Mouse (Mus musculus): ENCODE data around the gene Hipk1. TPM values are rescaled to one million over a fixed set of nuclear protein-coding genes. Genes with fewer than 3 reads are reported as not detected.
"Not testable (repeated sequence)": the region's sequence is repeated elsewhere in the genome, so short reads cannot be mapped to it uniquely, and the experiment has no call there.

Gene Hipk1
- total RNA-seq, 1 experiment: 21.8 TPM

DNA sequence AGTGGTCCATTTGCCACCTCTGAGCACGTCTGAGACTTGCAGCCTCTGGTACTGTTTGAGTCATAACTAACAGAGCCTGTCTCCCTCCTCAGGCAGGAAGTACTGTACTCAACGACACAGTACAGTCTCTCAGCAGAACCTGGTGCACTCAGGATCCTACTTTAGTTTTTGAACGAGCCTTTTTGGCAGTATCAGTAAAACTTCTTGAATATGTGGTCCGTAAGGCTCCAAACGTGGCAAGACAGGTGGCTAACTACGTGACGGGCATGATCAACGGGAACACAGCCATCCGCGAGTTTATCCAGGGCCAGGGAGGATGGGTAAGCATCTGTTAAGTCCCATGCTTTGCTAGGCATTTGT is 44.6 kb upstream of the Hipk1 start:
- DNase-seq (ENCODE audit: low read depth, low spot score): no peak
- no peaks in the 10 kb centered on the region for H3K36me3 ChIP-seq (ENCODE audit: control insufficient read depth, insufficient read depth, low read length, poor library complexity, severe bottlenecking)
- H3K9ac ChIP-seq (ENCODE audit: insufficient read depth, low read depth, low read length, poor library complexity, severe bottlenecking): no peak overlapping the region
- TF ChIP-seq ZC3H11A (IDR thresholded peaks at IDR 0.05; ENCODE audit: borderline replicate concordance, low read depth, low read length) (no peak), ZNF384 (IDR thresholded peaks at IDR 0.05; ENCODE audit: low read depth, low read length) (no peak), HCFC1 (IDR thresholded peaks at IDR 0.05; ENCODE audit: borderline replicate concordance, insufficient read depth, low read length) (no peak), CHD2 (IDR thresholded peaks at IDR 0.05; ENCODE audit: low read depth, low read length) (no peak), MAFK (IDR thresholded peaks at IDR 0.05; ENCODE audit: insufficient read depth, low read depth, low read length) (no peak)
- H3K9me3 ChIP-seq (ENCODE audit: control insufficient read depth, insufficient read depth, low read depth, low read length): no peaks in the 10 kb centered on the region
- H3K4me1 ChIP-seq (ENCODE audit: control insufficient read depth in 2 of 2, insufficient read depth in 2 of 2, low read length in 2 of 2, poor library complexity in 1 of 2): peaks cover 0 to 2% of the 10 kb centered on the region in 2 experiments; a peak in 1 of 4 replicates
- no peak overlapping the region for H3K4me3 ChIP-seq (ENCODE audit: insufficient read depth in 1 of 2, low read depth in 1 of 2, low read length in 2 of 2, poor library complexity in 1 of 2, severe bottlenecking in 1 of 2)
- in situ Hi-C loops (cut with MboI; ENCODE audit: low sequenced_read_pairs in 2 of 2, unreplicated experiment in 2 of 2): no loop called here
- H3K27ac ChIP-seq (ENCODE audit: insufficient read depth, low read depth, low read length, poor library complexity, severe bottlenecking): no peak overlapping the region

DNA sequence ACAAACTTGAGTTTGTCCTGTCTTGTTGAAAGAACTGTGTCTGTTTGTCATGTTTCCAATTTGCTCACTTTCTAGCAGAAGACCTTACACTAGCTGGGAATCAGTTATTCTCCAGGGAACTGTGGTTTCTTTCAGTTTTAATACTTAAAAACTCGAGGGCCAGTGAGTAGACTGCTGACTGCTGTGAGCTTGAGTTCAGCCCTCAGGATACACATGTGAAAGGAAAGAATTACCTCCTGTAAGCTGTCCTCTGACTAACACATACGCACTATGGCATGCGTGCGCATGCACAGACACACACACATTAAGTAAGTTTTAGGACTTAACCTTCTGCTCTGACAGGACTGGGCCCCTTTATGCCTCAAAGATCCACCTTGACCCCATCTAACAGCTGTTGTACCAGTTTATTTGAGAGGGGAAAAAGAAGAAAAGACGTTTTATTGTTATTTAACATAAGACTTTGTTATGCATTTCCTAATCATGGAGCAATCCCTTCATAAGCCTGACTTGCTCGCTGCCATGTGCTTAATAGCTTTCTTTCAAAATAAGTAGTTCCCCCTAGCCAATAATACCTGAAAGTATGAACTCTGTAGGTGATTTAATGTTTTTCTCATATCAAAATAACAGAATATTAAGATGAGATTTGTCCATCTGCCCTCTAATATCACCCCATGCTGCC is 44.0 kb upstream of the Hipk1 start:
- Histone ChIP-seq H3K36me3 (ENCODE audit: control insufficient read depth, insufficient read depth, low read length, poor library complexity, severe bottlenecking) (no peaks in the 10 kb centered on the region), H3K27ac (ENCODE audit: insufficient read depth, low read depth, low read length, poor library complexity, severe bottlenecking) (no peak overlapping the region), H3K4me1 (ENCODE audit: control insufficient read depth in 2 of 2, insufficient read depth in 2 of 2, low read length in 2 of 2, poor library complexity in 1 of 2) (peaks cover 0 to 3% of the 10 kb centered on the region in 2 experiments; a peak in 2 of 4 replicates), H3K4me3 (ENCODE audit: insufficient read depth in 1 of 2, low read depth in 1 of 2, low read length in 2 of 2, poor library complexity in 1 of 2, severe bottlenecking in 1 of 2) (no peak overlapping the region), H3K9me3 (ENCODE audit: control insufficient read depth, insufficient read depth, low read depth, low read length) (no peaks in the 10 kb centered on the region), H3K9ac (ENCODE audit: insufficient read depth, low read depth, low read length, poor library complexity, severe bottlenecking) (no peak overlapping the region)
- in situ Hi-C loops (cut with MboI; ENCODE audit: low sequenced_read_pairs in 2 of 2, unreplicated experiment in 2 of 2): no loop called here
- DNase-seq (ENCODE audit: low read depth, low spot score): no peak
- TF ChIP-seq ZNF384 (IDR thresholded peaks at IDR 0.05; ENCODE audit: low read depth, low read length) (no peak), ZC3H11A (IDR thresholded peaks at IDR 0.05; ENCODE audit: borderline replicate concordance, low read depth, low read length) (no peak), CHD2 (IDR thresholded peaks at IDR 0.05; ENCODE audit: low read depth, low read length) (no peak)

DNA sequence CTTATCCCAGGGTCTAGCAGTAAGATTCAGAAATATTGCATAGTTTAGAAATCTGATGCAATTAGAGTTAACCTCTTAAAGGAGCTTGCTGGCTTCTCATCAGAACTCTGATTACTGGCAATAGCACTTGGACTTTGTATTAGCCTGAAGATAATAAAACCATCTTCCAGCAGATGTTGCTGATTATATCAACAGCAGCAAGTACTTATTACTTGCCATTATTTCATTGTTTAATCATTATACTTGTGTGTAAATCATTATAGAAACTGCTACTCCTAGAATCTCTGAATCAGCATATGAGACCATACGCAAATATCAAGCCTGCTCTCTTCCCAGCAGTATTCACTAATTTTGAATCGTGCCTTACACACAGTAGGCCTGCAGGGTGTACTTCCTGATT is 42.6 kb upstream of the Hipk1 start:
- Histone ChIP-seq H3K9ac (ENCODE audit: insufficient read depth, low read depth, low read length, poor library complexity, severe bottlenecking) (no peak overlapping the region), H3K27ac (ENCODE audit: insufficient read depth, low read depth, low read length, poor library complexity, severe bottlenecking) (no peak overlapping the region), H3K4me3 (ENCODE audit: insufficient read depth in 1 of 2, low read depth in 1 of 2, low read length in 2 of 2, poor library complexity in 1 of 2, severe bottlenecking in 1 of 2) (no peak overlapping the region), H3K36me3 (ENCODE audit: control insufficient read depth, insufficient read depth, low read length, poor library complexity, severe bottlenecking) (no peaks in the 10 kb centered on the region), H3K4me1 (ENCODE audit: control insufficient read depth in 2 of 2, insufficient read depth in 2 of 2, low read length in 2 of 2, poor library complexity in 1 of 2) (peaks cover 0 to 2% of the 10 kb centered on the region in 2 experiments; a peak in 2 of 4 replicates), H3K9me3 (ENCODE audit: control insufficient read depth, insufficient read depth, low read depth, low read length) (no peaks in the 10 kb centered on the region)
- DNase-seq (ENCODE audit: low read depth, low spot score): no peak
- TF ChIP-seq HCFC1 (IDR thresholded peaks at IDR 0.05; ENCODE audit: borderline replicate concordance, insufficient read depth, low read length) (no peak), MAFK (IDR thresholded peaks at IDR 0.05; ENCODE audit: insufficient read depth, low read depth, low read length) (no peak), CHD2 (IDR thresholded peaks at IDR 0.05; ENCODE audit: low read depth, low read length) (no peak)
- in situ Hi-C loops (cut with MboI; ENCODE audit: low sequenced_read_pairs in 2 of 2, unreplicated experiment in 2 of 2): no loop called here

DNA sequence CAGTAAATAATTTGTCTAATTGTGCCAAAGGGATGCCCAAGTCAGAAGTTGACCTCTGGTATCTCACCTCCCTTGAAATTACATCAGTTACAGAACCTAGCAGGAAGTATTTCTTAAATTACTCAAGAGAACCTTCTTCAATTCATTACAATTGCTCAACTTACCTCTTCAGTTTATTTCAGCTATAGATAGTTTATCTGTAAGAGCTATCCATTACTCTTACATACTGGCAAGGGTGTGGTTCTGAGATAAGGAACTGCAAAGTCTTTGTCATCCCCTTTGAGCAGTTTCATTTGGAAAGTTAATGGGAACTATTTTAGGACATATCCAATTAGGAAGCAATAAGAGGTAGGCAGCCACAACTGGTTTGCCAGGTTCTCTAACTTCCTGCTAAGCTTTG is 41.1 kb upstream of the Hipk1 start, which contains the start of gene Bcl2l15:
Gene Bcl2l15, plus strand, starts transcription at position 176 of the 400 bp plus-strand sequence.
- no peak within 1 kb of the TSS for H3K27ac ChIP-seq (ENCODE audit: insufficient read depth, low read depth, low read length, poor library complexity, severe bottlenecking)
- no peaks in the 10 kb centered on the region for H3K36me3 ChIP-seq (ENCODE audit: control insufficient read depth, insufficient read depth, low read length, poor library complexity, severe bottlenecking)
- H3K9me3 ChIP-seq (ENCODE audit: control insufficient read depth, insufficient read depth, low read depth, low read length): no peaks in the 10 kb centered on the region
- no peak within 1 kb of the TSS for H3K9ac ChIP-seq (ENCODE audit: insufficient read depth, low read depth, low read length, poor library complexity, severe bottlenecking)
- TF ChIP-seq ZNF384 (IDR thresholded peaks at IDR 0.05; ENCODE audit: low read depth, low read length) (no peak), MAFK (IDR thresholded peaks at IDR 0.05; ENCODE audit: insufficient read depth, low read depth, low read length) (no peak), CHD2 (IDR thresholded peaks at IDR 0.05; ENCODE audit: low read depth, low read length) (no peak), ZC3H11A (IDR thresholded peaks at IDR 0.05; ENCODE audit: borderline replicate concordance, low read depth, low read length) (no peak), HCFC1 (IDR thresholded peaks at IDR 0.05; ENCODE audit: borderline replicate concordance, insufficient read depth, low read length) (no peak)
- peaks cover 0 to 2% of the 10 kb centered on the region in 2 experiments; a peak in 2 of 4 replicates for H3K4me1 ChIP-seq (ENCODE audit: control insufficient read depth in 2 of 2, insufficient read depth in 2 of 2, low read length in 2 of 2, poor library complexity in 1 of 2)
- no peak for DNase-seq (ENCODE audit: low read depth, low spot score)
- no peak within 1 kb of the TSS for H3K4me3 ChIP-seq (ENCODE audit: insufficient read depth in 1 of 2, low read depth in 1 of 2, low read length in 2 of 2, poor library complexity in 1 of 2, severe bottlenecking in 1 of 2)
- in situ Hi-C loops (cut with MboI; ENCODE audit: low sequenced_read_pairs in 2 of 2, unreplicated experiment in 2 of 2): no loop called here

DNA sequence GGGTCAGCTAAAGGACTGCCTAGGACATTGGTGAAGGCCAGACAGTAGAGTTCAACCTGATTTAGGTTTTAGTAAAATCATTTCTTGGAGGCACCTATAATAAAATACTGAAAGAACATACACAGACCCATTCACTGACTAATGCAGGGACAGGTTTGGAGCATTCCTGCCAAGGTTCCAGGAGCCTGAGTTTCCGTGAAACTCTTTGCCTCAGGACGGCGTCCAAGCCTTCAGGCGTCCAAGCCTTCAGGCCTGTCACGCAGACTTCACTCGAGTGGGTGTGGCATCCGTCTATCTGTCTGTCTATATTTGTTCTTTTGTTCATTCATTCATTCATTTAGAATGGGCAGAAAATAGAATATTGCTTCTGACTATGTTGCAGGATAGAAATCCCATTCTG is 39.8 kb upstream of the Hipk1 start:
- peaks cover 0 to 2% of the 10 kb centered on the region in 2 experiments; a peak in 2 of 4 replicates for H3K4me1 ChIP-seq (ENCODE audit: control insufficient read depth in 2 of 2, insufficient read depth in 2 of 2, low read length in 2 of 2, poor library complexity in 1 of 2)
- no peak overlapping the region for H3K4me3 ChIP-seq (ENCODE audit: insufficient read depth in 1 of 2, low read depth in 1 of 2, low read length in 2 of 2, poor library complexity in 1 of 2, severe bottlenecking in 1 of 2)
- H3K9me3 ChIP-seq (ENCODE audit: control insufficient read depth, insufficient read depth, low read depth, low read length): no peaks in the 10 kb centered on the region
- no peak for DNase-seq (ENCODE audit: low read depth, low spot score)
- TF ChIP-seq ZNF384 (IDR thresholded peaks at IDR 0.05; ENCODE audit: low read depth, low read length): no peak
- no peak for TF ChIP-seq CHD2 (IDR thresholded peaks at IDR 0.05; ENCODE audit: low read depth, low read length)
- no peak for TF ChIP-seq HCFC1 (IDR thresholded peaks at IDR 0.05; ENCODE audit: borderline replicate concordance, insufficient read depth, low read length)
- TF ChIP-seq ZC3H11A (IDR thresholded peaks at IDR 0.05; ENCODE audit: borderline replicate concordance, low read depth, low read length): no peak
- no peak for TF ChIP-seq MAFK (IDR thresholded peaks at IDR 0.05; ENCODE audit: insufficient read depth, low read depth, low read length)
- no peak overlapping the region for H3K9ac ChIP-seq (ENCODE audit: insufficient read depth, low read depth, low read length, poor library complexity, severe bottlenecking)
- in situ Hi-C loops (cut with MboI; ENCODE audit: low sequenced_read_pairs in 2 of 2, unreplicated experiment in 2 of 2): no loop called here
- no peak overlapping the region for H3K27ac ChIP-seq (ENCODE audit: insufficient read depth, low read depth, low read length, poor library complexity, severe bottlenecking)
- H3K36me3 ChIP-seq (ENCODE audit: control insufficient read depth, insufficient read depth, low read length, poor library complexity, severe bottlenecking): no peaks in the 10 kb centered on the region

DNA sequence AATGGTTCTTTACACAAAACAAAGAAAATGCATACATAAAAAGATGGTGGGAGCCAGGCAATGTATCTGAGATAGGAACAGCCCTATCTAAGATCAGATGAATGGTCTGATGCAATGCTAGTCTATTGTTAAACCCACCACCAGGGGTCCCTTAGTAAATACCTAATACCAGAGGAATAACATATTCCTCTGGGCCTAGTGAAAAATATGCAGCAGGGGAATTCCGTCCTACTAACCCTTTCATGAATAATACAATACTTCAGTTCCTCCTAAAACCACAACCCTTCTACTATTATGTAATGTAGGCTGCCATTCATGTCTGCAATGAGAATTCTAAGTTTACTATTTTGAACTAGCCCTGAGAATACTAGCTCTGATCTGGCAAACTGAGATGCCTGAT is 39.3 kb upstream of the Hipk1 start:
- H3K9me3 ChIP-seq (ENCODE audit: control insufficient read depth, insufficient read depth, low read depth, low read length); H3K4me3 ChIP-seq (ENCODE audit: insufficient read depth in 1 of 2, low read depth in 1 of 2, low read length in 2 of 2, poor library complexity in 1 of 2, severe bottlenecking in 1 of 2); H3K9ac ChIP-seq (ENCODE audit: insufficient read depth, low read depth, low read length, poor library complexity, severe bottlenecking); H3K27ac ChIP-seq (ENCODE audit: insufficient read depth, low read depth, low read length, poor library complexity, severe bottlenecking); in situ Hi-C loops (cut with MboI; ENCODE audit: low sequenced_read_pairs in 2 of 2, unreplicated experiment in 2 of 2); H3K36me3 ChIP-seq (ENCODE audit: control insufficient read depth, insufficient read depth, low read length, poor library complexity, severe bottlenecking); H3K4me1 ChIP-seq (ENCODE audit: control insufficient read depth in 2 of 2, insufficient read depth in 2 of 2, low read length in 2 of 2, poor library complexity in 1 of 2); DNase-seq (ENCODE audit: low read depth, low spot score): not testable (repeated sequence)

Measured in ES-E14 (cell line).